Mouse (Mus musculus) ES-E14 (cell line): Measurements from ENCODE around the gene Mars2. TPM values are rescaled to one million over a fixed set of nuclear protein-coding genes. Genes with fewer than 3 reads are reported as not detected.
A peak's percentile ranks its signal among the peaks of the same experiment; 100 is the strongest.

Experiments used
- DNase-seq: peaks from one replicate; pipeline ENCODE4 v3.0.0-alpha.2; 2013; ENCODE audit warnings: low read depth, low spot score
- H3K27ac ChIP-seq: 2 replicates; pipeline ENCODE4 v1.5.1; 2012; ENCODE audit warnings: low read depth, mild to moderate bottlenecking, low read length, moderate library complexity, mixed read lengths; ENCODE audit not compliant: poor library complexity, insufficient read depth, severe bottlenecking
- H3K36me3 ChIP-seq: 2 replicates; pipeline ENCODE4 v1.6.1; 2012; ENCODE audit warnings: mild to moderate bottlenecking, low read length, moderate library complexity, mixed read lengths; ENCODE audit not compliant: control insufficient read depth, poor library complexity, insufficient read depth, severe bottlenecking
- H3K4me1 ChIP-seq, 2 experiments: fragments of 150-350 bp in 1 of 2; sonication (generic) in 1 of 2; 2 replicates each; pipeline ENCODE4 v1.6.1; 2012; ENCODE audit warnings: low read length in 2 of 2, mild to moderate bottlenecking in 1 of 2, mixed read lengths in 1 of 2; ENCODE audit not compliant: control insufficient read depth in 2 of 2, insufficient read depth in 2 of 2, poor library complexity in 1 of 2
- H3K4me3 ChIP-seq, 2 experiments: fragments of 150-350 bp in 1 of 2; sonication (generic) in 1 of 2; 2 replicates each; pipeline ENCODE4 v1.5.1; 2012; ENCODE audit warnings: low read length in 2 of 2, low read depth in 1 of 2, mild to moderate bottlenecking in 1 of 2, mixed read lengths in 1 of 2; ENCODE audit not compliant: insufficient read depth in 1 of 2, poor library complexity in 1 of 2, severe bottlenecking in 1 of 2
- H3K9ac ChIP-seq: 2 replicates; pipeline ENCODE4 v1.6.1; 2012; ENCODE audit warnings: low read depth, mild to moderate bottlenecking, low read length, mixed read lengths; ENCODE audit not compliant: poor library complexity, insufficient read depth, severe bottlenecking
- H3K9me3 ChIP-seq: fragments of 150-350 bp; sonication (generic); 2 replicates; pipeline ENCODE4 v1.6.1; 2012; ENCODE audit warnings: low read depth, mild to moderate bottlenecking, low read length; ENCODE audit not compliant: control insufficient read depth, insufficient read depth
- CHD2 ChIP-seq: IDR thresholded peaks from 2 replicates; pipeline ENCODE4 v1.6.1; 2014; ENCODE audit warnings: mild to moderate bottlenecking, low read depth, low read length, inconsistent platforms
- HCFC1 ChIP-seq: IDR thresholded peaks from 2 replicates; pipeline ENCODE4 v1.6.1; 2012; ENCODE audit warnings: low read length, inconsistent platforms, borderline replicate concordance; ENCODE audit not compliant: insufficient read depth
- MAFK ChIP-seq: IDR thresholded peaks from 2 replicates; pipeline ENCODE4 v1.6.1; 2014; ENCODE audit warnings: mild to moderate bottlenecking, low read depth, low read length, inconsistent platforms; ENCODE audit not compliant: insufficient read depth
- ZC3H11A ChIP-seq: IDR thresholded peaks from 2 replicates; pipeline ENCODE4 v1.6.1; 2012; ENCODE audit warnings: low read depth, mild to moderate bottlenecking, inconsistent platforms, low read length, borderline replicate concordance
- ZNF384 ChIP-seq: IDR thresholded peaks from 2 replicates; pipeline ENCODE4 v1.6.1; 2012; ENCODE audit warnings: low read depth, low read length, inconsistent platforms
- in situ Hi-C, 2 experiments: fragments of 600-800 bp; cut with MboI; formaldehyde crosslinking; loops; one replicate each; pipeline ENCODE4 v1.15.1; 2025; ENCODE audit warnings: low sequenced_read_pairs in 2 of 2, inconsistent platforms in 1 of 2; ENCODE audit not compliant: unreplicated experiment in 2 of 2
- total RNA-seq: library from RNA; depleted of rRNA; stranded (reverse); fragments of 300-350 nt; gene quantifications from 2 replicates; pipeline ENCODE4 v1.2.3, GENCODE M21; 2012

The Mars2 gene
- total RNA-seq, 1 experiment, result 9.9 TPM

- no peak overlapping the region for H3K4me3 ChIP-seq
- peaks cover 0 to 3% of the 10 kb centered on the region in 2 experiments; a peak in 2 of 4 replicates for H3K4me1 ChIP-seq
- TF ChIP-seq ZNF384 (no peak), HCFC1 (no peak), CHD2 (no peak), ZC3H11A (no peak), MAFK (no peak)
- H3K9ac ChIP-seq, result no peak overlapping the region
- in situ Hi-C loops, result no loop called here
- no peaks in the 10 kb centered on the region for H3K9me3 ChIP-seq
- DNase-seq, result no peak
- no peak overlapping the region for H3K27ac ChIP-seq
- H3K36me3 ChIP-seq, result no peaks in the 10 kb centered on the region
Measured at GRCm38 (mm10) chr1:55224111-55224510, 12.9 kb upstream of the Mars2 start.

GRCm38 (mm10) chr1:55225398-55225797 is 11.6 kb upstream of the Mars2 start:
- no peak for DNase-seq
- no peak for TF ChIP-seq CHD2
- no peak for TF ChIP-seq ZNF384
- no peak for TF ChIP-seq HCFC1
- TF ChIP-seq MAFK, result no peak
- no peak for TF ChIP-seq ZC3H11A
- in situ Hi-C loops, result no loop called here
- Histone ChIP-seq H3K9ac (no peak overlapping the region), H3K4me1 (peaks cover 0 to 3% of the 10 kb centered on the region in 2 experiments; a peak in 2 of 4 replicates), H3K4me3 (no peak overlapping the region), H3K9me3 (no peaks in the 10 kb centered on the region), H3K27ac (no peak overlapping the region), H3K36me3 (no peaks in the 10 kb centered on the region)

DNA sequence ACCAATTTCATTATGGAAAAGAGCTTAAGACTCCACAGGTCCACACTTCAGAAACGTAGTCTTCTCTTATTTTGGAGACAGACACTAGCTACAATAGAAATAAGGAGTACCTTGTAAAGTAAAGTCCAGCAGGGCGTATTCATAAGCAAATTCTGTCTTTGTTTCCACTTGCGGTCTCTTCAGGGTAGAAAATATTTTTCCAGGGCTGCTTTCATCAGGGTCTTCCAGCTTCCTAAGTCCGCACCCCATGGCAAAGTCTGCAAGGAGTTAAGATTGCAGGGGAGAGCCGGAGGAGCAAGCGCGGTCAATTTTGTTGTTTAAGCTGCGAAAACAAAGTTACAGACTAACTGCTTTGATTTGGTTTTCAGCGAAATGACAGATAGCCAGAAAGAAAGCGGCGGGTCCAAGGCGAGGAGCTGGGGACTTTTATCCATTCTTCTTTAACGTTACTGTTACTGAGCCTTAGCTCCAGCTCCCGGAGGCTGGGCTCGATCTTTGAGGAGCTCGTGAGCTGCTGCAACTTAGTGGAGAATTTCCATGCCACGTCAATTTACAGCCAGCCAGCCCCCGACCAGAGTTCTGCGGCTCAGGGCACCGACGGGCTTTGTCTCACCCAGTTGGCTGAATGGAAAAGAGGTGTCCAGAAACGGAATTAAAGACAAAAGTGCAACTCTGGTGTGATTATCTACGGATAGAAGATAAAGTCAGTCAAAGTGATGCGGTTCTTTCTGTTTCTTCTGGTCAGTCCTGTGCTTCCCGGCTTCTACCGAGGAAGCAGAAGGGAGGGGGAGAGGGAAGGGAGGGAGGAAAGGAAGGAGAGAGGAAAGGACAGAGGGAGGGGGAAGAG is 10.7 kb upstream of the Mars2 start, which contains the start of gene Rftn2:
TSS of gene Rftn2 (minus strand) at position 772 of the 847 bp plus-strand sequence.
- Histone ChIP-seq H3K4me3 (peak within 1 kb of the TSS; percentile 22 to 34; a peak in 3 of 4 replicates), H3K9ac (peak within 1 kb of the TSS; percentile 26; the same call in 1 of the 2 replicates), H3K27ac (no peak within 1 kb of the TSS), H3K36me3 (no peaks in the 10 kb centered on the region), H3K4me1 (peaks cover 0 to 3% of the 10 kb centered on the region in 2 experiments; a peak in 2 of 4 replicates), H3K9me3 (no peaks in the 10 kb centered on the region)
- no peak for DNase-seq
- in situ Hi-C loops, result no loop called here
- no peak for TF ChIP-seq MAFK
- no peak for TF ChIP-seq ZC3H11A
- TF ChIP-seq CHD2, result no peak

DNA sequence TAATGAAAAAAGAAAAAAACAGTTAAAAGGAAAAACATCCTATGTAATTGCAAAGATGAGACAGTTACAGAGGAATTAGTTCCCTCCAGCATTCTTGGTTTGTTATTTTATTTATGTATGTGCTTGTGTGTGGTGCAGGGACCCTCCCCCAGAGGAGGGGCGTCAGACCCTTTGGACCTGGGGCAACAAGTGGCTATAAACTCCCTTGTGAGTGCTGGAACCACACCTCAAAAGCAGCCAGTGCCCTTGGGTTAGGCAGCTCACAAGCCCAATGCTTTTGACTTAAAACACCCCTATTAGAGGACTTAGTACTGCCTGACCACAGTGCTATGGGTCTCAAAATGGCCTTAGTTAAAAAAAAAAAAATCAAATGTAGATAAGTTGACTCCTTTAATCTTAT is 9.6 kb upstream of the Mars2 start:
- DNase-seq, result no peak
- TF ChIP-seq CHD2 (no peak), ZNF384 (no peak), MAFK (no peak), HCFC1 (no peak), ZC3H11A (no peak)

More for the DNA sequence above, 9.6 kb upstream of the Mars2 start:
- Histone ChIP-seq H3K9ac (no peak overlapping the region), H3K4me1 (peaks cover 0 to 3% of the 10 kb centered on the region in 2 experiments; a peak in 2 of 4 replicates), H3K36me3 (no peaks in the 10 kb centered on the region), H3K27ac (no peak overlapping the region), H3K9me3 (no peaks in the 10 kb centered on the region), H3K4me3 (no peak overlapping the region)
- in situ Hi-C loops, result no loop called here
